Mouse (Mus musculus) lung, postnatal 0 days (tissue): ENCODE measurements around the gene Duxf3. TPM values are rescaled to one million over a fixed set of nuclear protein-coding genes. Genes with fewer than 3 reads are reported as not detected.

Experiments used
- ATAC-seq: fragments of 200-750 bp; cut with Nextera tagmentation; 2 replicates; pipeline ENCODE4 v1.8.0; 2017; ENCODE audit warnings: moderate library complexity
- DNase-seq: peaks from one replicate; pipeline ENCODE4 v3.0.0-alpha.2; 2016; ENCODE audit warnings: low spot score
- H3K27ac ChIP-seq: fragments of 300-500 bp; sonication (generic); 2 replicates; pipeline ENCODE4 v1.5.1; 2014; ENCODE audit warnings: antibody characterized with exemption, mild to moderate bottlenecking, low read length, mixed read lengths
- H3K27me3 ChIP-seq: fragments of 300-500 bp; sonication (generic); replicated peaks from 2 replicates; pipeline ENCODE4 v1.6.1; 2014; ENCODE audit warnings: low read length, mixed read lengths; ENCODE audit not compliant: insufficient read depth
- H3K36me3 ChIP-seq: fragments of 300-500 bp; sonication (generic); 2 replicates; pipeline ENCODE4 v1.6.1; 2014; ENCODE audit warnings: low read length, mixed read lengths; ENCODE audit not compliant: insufficient read depth
- H3K4me1 ChIP-seq: fragments of 300-500 bp; sonication (generic); 2 replicates; pipeline ENCODE4 v1.6.1; 2014; ENCODE audit warnings: antibody characterized with exemption, low read depth, low read length, mixed read lengths; ENCODE audit not compliant: insufficient read depth
- H3K4me2 ChIP-seq: fragments of 300-500 bp; sonication (generic); replicated peaks from 2 replicates; pipeline ENCODE4 v1.6.1; 2014; ENCODE audit warnings: low read depth, mild to moderate bottlenecking, low read length, moderate library complexity, mixed read lengths
- H3K4me3 ChIP-seq: fragments of 300-500 bp; sonication (generic); 2 replicates; pipeline ENCODE4 v1.5.1; 2014; ENCODE audit warnings: low read depth, low read length
- H3K9ac ChIP-seq: fragments of 300-500 bp; sonication (generic); replicated peaks from 2 replicates; pipeline ENCODE4 v1.6.1; 2014; ENCODE audit warnings: low read depth, mild to moderate bottlenecking
- H3K9me3 ChIP-seq: fragments of 300-500 bp; sonication (generic); 2 replicates; pipeline ENCODE4 v1.6.1; 2016; ENCODE audit warnings: low read length, mixed read lengths
- CTCF ChIP-seq: IDR thresholded peaks from 2 replicates; pipeline ENCODE4 v1.5.1; 2016; ENCODE audit warnings: antibody characterized with exemption, mild to moderate bottlenecking
- EP300 ChIP-seq: IDR thresholded peaks from 2 replicates; pipeline ENCODE4 v1.6.1; 2016; ENCODE audit warnings: antibody characterized with exemption, mild to moderate bottlenecking, control low read depth
- WGBS: fragments of 180-500 bp; shearing (Covaris S2); extraction: QIAGEN DNeasy Blood & Tissue Kit; methylation state at CpG from one replicate; pipeline ENCODE4 v1.1.7; 2014; 5-methylcytosine and 5-hydroxymethylcytosine counted together
- polyA plus RNA-seq: library from polyadenylated mRNA; unstranded; fragments of >200 nt; fragmentation: Nextera tagmentation; extraction: Ambion mirVana; gene quantifications from 2 replicates; pipeline ENCODE4 v1.2.1, GENCODE M21; 2015

The Duxf3 gene
- polyA plus RNA-seq, 1 experiment from 2014 or later, result not detected

GRCm38 (mm10) chr10:58220726-58221125 lies 11.7 kb downstream of the Duxf3 start:
- DNase-seq, result no peak

GRCm38 (mm10) chr10:58217366-58217765 lies 15.1 kb downstream of the Duxf3 start:
- Histone ChIP-seq H3K4me2 (no peak overlapping the region), H3K4me3 (no peak overlapping the region), H3K27me3 (no peaks in the 10 kb centered on the region), H3K27ac (no peak overlapping the region), H3K36me3 (no peaks in the 10 kb centered on the region), H3K4me1 (no peaks in the 10 kb centered on the region), H3K9me3 (no peaks in the 10 kb centered on the region), H3K9ac (no peak overlapping the region)
- DNase-seq, result no peak
- TF ChIP-seq CTCF, result no peak
- 83% methylated on average over 3 of the region's 3 CpGs for WGBS
- ATAC-seq, result no peak

More at GRCm38 (mm10) chr10:58220726-58221125, 11.7 kb downstream of the Duxf3 start:
- H3K27ac ChIP-seq, result no peak overlapping the region
- no peaks in the 10 kb centered on the region for H3K36me3 ChIP-seq
- no peak overlapping the region for H3K4me3 ChIP-seq
- TF ChIP-seq EP300 (no peak), CTCF (no peak)
- no peaks in the 10 kb centered on the region for H3K9me3 ChIP-seq
- no peak for ATAC-seq
- no peaks in the 10 kb centered on the region for H3K27me3 ChIP-seq
- H3K4me1 ChIP-seq, result no peaks in the 10 kb centered on the region
- 79% methylated on average over 6 of the region's 6 CpGs for WGBS
- no peak overlapping the region for H3K9ac ChIP-seq
- no peak overlapping the region for H3K4me2 ChIP-seq

- Histone ChIP-seq H3K4me1 (no peaks in the 10 kb centered on the region), H3K27ac (no peak overlapping the region), H3K4me2 (no peak overlapping the region), H3K9ac (no peak overlapping the region), H3K36me3 (no peaks in the 10 kb centered on the region), H3K9me3 (no peaks in the 10 kb centered on the region), H3K4me3 (no peak overlapping the region), H3K27me3 (no peaks in the 10 kb centered on the region)
- DNase-seq, result no peak
- no peak for ATAC-seq
- TF ChIP-seq EP300 (no peak), CTCF (no peak)
- WGBS, result 86% methylated on average over 1 of the region's 1 CpGs
Measured at GRCm38 (mm10) chr10:58215353-58215752, 17.1 kb downstream of the Duxf3 start.

GRCm38 (mm10) chr10:58214934-58215333 lies 17.5 kb downstream of the Duxf3 start:
- no peaks in the 10 kb centered on the region for H3K36me3 ChIP-seq
- H3K4me1 ChIP-seq, result no peaks in the 10 kb centered on the region
- ATAC-seq (no peak), DNase-seq (no peak)
- TF ChIP-seq CTCF (no peak), EP300 (no peak)
- WGBS, result 76% methylated on average over 5 of the region's 5 CpGs
- no peak overlapping the region for H3K9ac ChIP-seq
- no peak overlapping the region for H3K4me2 ChIP-seq
- no peaks in the 10 kb centered on the region for H3K9me3 ChIP-seq
- H3K4me3 ChIP-seq, result no peak overlapping the region
- H3K27me3 ChIP-seq, result no peaks in the 10 kb centered on the region
- no peak overlapping the region for H3K27ac ChIP-seq

- Histone ChIP-seq H3K9me3 (no peaks in the 10 kb centered on the region), H3K27ac (no peak overlapping the region), H3K4me2 (no peak overlapping the region), H3K4me3 (no peak overlapping the region), H3K4me1 (no peaks in the 10 kb centered on the region), H3K36me3 (no peaks in the 10 kb centered on the region), H3K27me3 (no peaks in the 10 kb centered on the region), H3K9ac (no peak overlapping the region)
- ATAC-seq (no peak), DNase-seq (no peak)
- TF ChIP-seq EP300 (no peak), CTCF (no peak)
Measured at GRCm38 (mm10) chr10:58214497-58214896, 18.0 kb downstream of the Duxf3 start.

- WGBS, result 69% methylated on average over 7 of the region's 7 CpGs
Measured at GRCm38 (mm10) chr10:58212230-58212629, 20.2 kb downstream of the Duxf3 start.

GRCm38 (mm10) chr10:58211213-58211612 lies 21.3 kb downstream of the Duxf3 start:
- TF ChIP-seq CTCF, result no peak
- TF ChIP-seq EP300, result no peak
- WGBS, result 92% methylated on average over 2 of the region's 2 CpGs

More at GRCm38 (mm10) chr10:58212230-58212629, 20.2 kb downstream of the Duxf3 start:
- ATAC-seq (no peak), DNase-seq (no peak)
- Histone ChIP-seq H3K36me3 (no peaks in the 10 kb centered on the region), H3K9ac (no peak overlapping the region), H3K27ac (no peak overlapping the region), H3K4me1 (no peaks in the 10 kb centered on the region), H3K4me2 (no peak overlapping the region), H3K27me3 (no peaks in the 10 kb centered on the region), H3K4me3 (no peak overlapping the region), H3K9me3 (no peaks in the 10 kb centered on the region)
- no peak for TF ChIP-seq EP300
- no peak for TF ChIP-seq CTCF

More at GRCm38 (mm10) chr10:58211213-58211612, 21.3 kb downstream of the Duxf3 start:
- no peak overlapping the region for H3K27ac ChIP-seq
- no peaks in the 10 kb centered on the region for H3K4me1 ChIP-seq
- H3K36me3 ChIP-seq, result no peaks in the 10 kb centered on the region
- H3K9ac ChIP-seq, result no peak overlapping the region
- no peak overlapping the region for H3K4me2 ChIP-seq
- H3K4me3 ChIP-seq, result no peak overlapping the region
- DNase-seq (no peak), ATAC-seq (no peak)
- no peaks in the 10 kb centered on the region for H3K27me3 ChIP-seq
- no peaks in the 10 kb centered on the region for H3K9me3 ChIP-seq
